Mouse (Mus musculus) mature B cell (primary cell): ENCODE results near the gene Galnt3.

Experiments
- in situ Hi-C: fragments of 300-500 bp; cut with MboI; formaldehyde crosslinking; loops from 2 replicates; pipeline ENCODE4 v1.14.3; 2019

Galnt3 gene

DNA sequence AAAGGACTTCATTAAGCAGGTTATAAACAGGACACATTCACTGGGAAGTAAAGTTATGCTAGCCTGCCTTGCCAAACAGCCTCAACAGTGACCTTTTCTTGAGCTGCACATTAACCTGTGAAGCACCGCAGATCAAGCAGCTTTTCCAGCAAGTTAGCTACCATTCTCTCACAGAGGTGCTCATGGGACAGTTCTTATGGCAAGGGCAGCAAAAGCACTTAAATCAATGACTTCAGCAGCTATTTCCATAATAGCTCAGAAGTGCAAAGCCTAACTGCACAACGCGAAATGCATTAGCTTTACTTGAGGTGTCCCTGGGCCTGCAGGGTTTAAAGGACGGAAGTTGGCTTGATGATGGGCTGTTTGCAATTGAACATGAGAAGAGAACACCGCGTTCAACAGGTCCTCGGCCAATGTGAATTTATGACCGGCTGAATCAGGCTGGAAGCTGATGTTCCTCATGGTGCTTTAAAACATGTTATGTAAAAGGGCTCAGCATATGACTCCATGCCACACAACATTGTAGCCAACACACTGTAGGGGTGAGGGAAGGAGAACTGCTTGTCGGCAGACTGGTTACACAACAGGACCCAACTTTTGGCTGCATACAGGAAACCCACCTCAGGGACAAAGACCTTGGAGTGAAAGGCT lies 16.8 kb downstream of the Galnt3 start:
- in situ Hi-C loops: no loop called here

DNA sequence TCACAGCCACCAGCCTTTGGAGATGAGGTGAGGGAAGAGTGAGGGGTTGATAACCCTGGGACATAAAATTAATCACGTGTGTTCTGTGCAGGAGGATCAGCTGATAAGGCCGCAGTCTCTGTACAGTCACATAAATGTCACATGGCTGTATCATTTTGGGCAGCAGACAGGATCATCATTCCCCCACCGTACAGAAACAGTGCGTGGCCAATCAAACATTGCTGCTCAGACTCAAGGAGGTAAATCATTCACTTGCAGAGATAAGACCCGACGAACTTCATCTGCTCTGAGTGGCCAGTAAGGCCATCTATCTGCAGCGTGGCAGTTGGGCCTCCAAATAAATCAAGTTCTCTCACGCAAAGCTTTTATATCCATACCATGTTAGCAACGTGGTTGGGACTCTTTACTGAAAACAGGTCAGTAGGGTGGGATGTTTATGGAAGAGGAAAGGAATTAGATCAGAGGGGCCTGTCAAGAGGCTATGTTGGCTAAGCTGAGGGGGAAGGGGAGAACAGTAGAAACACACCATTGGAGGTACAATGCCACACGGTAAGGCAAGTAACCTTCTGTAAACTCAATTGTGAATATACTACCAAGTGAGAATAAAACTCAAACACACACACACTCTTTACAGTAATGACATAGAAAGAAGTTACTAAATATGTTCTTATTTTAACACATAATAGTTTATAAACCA lies 20.9 kb downstream of the Galnt3 start:
- in situ Hi-C loops: no loop called here

DNA sequence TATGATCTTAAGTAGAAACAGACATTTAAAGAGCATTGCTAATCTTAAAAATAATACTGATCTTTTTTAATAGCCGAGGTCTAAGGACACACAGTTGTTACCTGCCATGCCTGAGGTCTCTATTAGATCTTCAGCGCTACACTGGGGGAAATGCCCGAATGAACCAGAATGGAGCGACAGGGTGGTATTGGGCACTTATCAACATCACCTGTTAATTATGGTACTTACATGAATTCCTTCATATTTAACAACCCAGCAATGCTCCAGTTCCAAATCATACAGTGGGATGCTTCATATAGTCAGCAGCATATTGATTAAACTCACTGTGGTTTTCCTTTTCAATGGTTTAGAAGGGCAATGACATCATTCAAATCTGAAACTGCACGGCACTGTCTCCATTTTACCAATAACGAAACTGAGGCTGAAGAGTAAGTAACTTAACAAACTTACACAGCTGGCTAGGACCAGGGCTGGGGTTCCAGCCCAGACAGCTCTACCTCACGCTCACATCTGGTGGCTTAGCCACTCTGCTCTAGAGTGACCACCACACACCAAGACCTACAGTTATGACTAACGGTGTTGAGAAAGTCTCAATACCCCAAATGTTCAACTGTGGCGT lies 23.0 kb downstream of the Galnt3 start:
- in situ Hi-C loops: no loop called here

DNA sequence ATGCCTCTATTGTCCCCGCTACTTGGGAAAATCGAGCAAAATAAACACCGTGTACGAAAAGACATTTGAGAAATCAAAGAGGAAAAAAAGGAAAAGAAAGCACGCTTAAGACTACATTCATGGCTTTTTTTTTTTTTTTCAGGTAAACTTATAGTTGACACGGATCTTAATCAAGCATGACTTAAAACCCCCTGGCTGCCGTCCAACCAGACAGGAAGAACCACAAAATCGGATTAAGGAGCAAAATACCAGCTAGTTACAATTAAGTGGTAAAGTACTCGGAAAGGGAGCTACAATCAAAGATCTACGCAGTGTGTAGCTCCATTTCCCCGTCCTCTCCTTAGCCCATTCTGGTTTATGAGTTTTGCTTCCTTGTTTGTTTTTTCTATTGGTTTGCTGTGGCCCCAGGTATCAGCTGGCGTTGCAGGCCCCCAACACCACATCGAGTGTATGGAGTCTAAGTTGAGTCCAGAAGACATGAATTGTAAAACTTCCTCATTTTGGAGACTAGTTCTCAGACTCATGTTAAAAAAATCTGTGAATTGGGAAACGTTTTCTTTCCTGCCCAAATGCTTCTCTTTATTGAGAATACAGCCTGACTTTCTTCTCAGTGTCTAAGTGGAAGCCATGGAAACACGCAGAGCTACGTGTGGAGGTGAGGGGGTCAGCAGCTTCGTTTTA lies 24.0 kb downstream of the Galnt3 start:
- in situ Hi-C loops: no loop called here

DNA sequence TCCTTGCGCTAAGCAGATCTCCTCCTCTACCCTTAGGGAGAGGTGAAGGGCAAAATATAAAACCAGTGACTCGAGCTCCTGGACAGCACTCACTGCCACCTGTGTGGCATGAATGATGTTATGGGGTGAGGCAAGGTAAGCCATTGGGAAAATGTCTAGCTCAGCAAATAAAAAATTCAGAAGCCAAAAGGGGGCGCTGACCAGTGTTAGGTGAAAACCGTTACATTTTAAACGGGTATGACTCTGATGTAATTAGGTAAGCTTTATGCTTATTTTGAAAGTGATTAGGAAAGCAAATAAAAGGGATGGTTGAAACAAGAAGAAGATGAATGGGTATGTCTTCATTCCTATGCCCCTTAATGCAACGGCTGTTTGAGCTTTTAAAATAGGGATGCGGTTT lies 24.6 kb downstream of the Galnt3 start:
- in situ Hi-C loops: no loop called here

DNA sequence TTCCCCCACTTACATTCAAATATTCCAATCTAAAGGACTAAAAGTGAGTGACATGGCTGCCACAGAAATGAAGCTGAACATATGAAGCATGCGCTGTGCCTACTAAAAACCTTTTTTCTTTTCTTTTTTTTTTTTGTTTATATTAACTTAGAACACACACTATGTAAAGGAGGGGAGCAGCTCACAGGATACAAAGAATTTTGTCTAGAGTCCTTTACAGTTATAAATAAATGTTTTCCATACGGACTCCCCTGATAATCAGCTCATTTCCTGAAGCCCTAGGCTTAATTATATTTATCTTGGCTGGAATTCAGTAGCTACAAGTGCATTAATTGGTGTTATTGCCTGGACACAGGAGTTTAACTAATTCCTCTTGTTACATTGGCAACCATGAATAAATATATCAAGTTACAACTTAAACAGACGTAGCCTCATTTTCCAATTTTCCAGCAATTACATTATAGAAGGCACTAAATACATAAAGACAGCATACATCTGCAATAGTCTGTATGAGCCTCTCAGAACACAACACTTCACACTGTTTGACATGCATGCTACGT lies 30.1 kb downstream of the Galnt3 start:
- in situ Hi-C loops: no loop called here

DNA sequence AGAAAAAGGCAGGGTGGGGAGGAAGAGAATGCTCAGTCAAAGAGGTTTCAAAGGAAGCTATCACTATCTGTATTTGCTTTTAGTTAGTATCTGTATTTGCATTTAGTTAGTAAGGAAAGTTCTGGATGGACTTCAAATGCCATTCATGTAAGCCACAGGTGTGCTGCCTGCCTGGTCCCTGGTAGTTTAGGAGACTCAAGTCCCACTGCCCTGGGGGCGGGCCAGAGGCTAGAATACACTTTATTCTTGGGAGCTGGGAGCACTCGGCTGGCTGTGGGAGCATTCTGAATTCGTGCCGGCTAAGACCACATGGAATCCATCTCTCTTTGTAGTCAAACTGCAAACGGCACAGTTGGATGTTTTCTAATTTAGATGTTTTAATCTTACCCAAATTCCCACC lies 33.5 kb downstream of the Galnt3 start:
- in situ Hi-C loops: no loop called here

DNA sequence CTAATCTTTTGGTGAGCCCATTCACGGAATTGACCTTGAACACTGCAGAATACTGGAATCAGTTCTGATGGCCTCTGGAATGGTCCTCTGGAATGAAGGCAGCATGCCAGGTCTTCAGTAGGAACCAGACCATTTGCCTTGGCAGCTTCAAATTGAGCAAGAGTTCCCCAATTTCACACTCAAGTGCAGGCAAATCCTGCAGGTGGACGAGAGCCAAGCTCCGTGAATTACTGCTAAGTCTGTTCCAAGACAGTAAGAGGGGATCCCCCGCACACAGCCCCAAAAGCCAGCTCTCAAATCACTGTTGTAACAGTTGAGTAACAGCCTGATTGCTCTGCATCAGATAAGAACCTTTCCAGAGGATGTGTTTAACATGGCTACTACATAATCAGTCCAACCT lies 42.9 kb downstream of the Galnt3 start:
- in situ Hi-C loops: no loop called here

DNA sequence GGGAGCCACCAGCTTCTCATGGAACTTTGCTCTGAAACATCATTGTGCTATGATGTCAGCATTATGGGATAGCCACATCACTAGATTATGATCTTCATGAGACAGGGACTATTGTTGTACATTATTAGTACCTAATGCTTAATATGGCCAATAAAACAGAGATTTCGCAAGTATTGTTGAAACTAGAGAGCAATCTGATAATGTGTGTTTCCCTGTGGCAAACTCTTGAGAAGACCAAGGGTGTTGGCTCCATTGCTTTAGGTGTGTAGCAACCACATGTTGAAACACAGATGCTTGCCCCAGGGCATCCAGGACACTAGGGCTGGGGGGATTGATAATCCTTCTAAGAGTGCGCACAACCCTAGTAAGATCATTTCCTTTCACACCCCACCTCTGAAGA lies 44.1 kb downstream of the Galnt3 start:
- in situ Hi-C loops: no loop called here

DNA sequence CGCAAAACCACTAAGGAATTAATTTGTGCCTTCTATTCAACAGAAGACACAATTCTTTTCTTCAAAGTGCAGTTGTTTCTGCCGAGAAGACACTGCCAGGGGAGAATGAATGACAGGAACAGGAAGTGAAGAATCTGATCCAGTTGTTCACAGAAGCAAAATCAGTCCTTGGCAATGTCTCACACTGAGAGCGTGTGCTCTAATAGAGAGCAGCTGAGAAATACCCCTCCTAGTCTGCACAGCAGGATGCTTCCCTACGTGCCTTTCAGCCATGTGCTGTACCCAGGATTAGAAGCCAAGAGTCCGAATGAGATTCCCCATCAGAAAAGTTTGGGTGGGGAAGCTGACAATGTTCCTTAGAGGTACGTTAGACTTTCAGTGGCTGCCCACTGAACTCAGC lies 55.3 kb downstream of the Galnt3 start:
- in situ Hi-C loops: no loop called here

DNA sequence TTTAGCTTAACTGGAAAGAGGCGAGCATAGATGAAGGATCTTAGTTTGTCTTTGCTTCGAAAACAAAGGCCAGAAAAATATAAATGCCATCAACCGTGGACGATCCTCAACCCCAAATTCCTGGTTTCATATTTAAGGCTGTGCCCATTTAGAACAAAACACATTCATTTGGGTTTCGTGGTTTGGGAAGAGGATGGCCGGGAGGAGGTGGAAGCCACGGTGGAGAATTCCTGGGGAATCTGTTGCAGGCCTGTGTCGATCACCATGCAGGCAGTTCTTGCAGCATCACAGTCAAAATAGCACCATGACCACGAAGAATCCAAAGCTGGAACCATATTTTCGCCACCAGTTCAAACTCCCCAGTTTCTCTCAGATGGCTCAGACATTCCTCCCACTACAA lies 61.5 kb downstream of the Galnt3 start:
- in situ Hi-C loops: no loop called here

DNA sequence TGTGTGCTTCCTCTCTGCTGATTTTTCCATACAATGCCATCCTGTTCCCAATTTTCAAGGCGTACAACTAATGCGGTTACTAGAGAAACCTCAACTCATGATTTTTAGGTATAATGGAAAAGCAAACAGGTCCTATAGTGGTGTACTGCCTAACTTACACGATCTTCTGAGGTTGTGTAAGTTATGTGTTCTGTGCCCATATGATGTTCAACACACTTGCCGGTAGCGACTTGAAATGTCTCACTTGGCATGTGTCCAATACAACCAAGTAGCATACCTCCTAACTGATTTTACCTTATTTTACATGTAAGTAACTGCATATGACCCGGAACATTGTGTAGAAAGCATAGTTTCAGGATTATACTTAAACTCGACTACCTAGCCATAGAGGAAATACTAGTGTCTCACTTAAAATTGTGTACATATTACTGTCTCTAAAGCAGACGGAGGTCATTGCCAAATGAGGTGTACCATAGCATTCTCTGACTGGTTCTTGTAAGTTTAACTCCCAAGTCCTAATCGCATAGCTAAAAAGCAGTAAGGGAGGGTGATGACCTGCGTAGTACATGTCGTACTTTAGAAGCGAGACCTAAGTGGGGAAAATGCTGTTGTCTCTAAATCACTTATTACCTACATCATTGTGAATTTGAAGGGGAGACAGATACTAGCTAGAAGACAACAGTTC lies 80.2 kb downstream of the Galnt3 start:
- in situ Hi-C loops: no loop called here

DNA sequence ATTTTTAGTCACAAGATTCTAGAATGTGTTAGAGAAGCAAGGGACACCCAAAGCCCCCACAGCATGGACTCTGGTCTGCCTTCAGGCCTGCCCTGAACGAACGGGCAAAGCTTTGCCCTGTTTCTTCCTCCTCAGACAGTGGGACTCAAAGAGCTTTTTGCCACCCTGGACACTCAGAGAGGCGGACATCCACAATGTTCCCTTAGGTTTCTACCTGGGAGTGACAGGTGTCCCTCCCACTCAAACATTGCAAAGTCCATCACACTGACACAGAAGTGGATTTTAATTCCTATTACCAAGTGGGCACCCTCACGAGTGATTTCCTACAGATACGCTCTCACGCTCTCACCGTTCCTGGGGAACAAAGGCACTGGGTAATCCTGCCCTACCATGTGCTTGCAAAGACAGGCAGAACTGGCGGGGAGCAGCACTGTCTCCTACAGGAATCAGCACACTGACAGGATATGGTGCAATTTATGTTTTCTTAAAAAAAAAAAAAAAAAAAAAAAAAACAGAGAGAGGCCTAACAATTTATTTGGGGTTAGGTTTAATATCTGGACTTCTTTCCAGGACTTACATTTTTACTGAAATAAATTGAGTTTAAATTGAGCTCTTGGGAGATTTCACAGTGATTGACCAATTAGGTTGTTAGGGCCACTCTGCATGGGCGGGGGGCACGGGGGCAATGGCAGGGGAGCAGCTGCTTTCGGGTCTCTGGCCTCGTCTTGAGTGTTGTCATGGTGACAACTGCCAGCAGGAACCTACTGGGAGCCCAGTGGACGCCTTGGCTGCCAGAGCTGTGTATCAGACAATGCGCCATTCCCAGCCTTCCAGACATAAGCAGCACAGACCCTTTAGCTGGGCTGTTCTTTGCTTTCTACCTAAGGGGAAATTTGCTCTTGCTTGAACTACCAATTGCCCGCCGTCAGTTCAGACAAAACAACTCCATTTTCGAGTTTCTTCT lies 81.1 kb downstream of the Galnt3 start:
- in situ Hi-C loops: no loop called here

DNA sequence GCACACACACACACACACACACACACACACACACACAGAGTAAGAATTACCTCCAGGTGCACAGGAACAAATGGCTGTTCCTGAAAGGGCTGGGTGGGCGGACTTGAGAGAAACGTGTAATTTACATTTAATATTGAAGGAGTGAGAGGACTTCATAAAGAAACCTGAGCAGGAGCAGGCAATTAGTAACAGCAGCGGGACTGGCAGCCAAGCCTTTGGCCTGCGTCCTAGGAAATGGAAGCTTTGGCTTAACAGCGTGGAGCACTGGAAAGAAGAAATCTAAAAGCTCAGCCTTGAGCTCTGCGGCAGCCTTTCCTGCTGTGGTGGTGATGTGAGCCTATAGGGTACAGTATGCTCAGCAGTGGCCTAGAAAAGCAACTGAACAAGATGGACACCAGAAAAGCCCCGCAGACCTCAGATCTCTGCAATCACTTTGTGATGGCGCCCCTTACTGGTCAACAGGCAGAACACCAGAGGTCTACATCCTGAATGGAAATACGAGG lies 82.8 kb downstream of the Galnt3 start:
- in situ Hi-C loops: no loop called here

DNA sequence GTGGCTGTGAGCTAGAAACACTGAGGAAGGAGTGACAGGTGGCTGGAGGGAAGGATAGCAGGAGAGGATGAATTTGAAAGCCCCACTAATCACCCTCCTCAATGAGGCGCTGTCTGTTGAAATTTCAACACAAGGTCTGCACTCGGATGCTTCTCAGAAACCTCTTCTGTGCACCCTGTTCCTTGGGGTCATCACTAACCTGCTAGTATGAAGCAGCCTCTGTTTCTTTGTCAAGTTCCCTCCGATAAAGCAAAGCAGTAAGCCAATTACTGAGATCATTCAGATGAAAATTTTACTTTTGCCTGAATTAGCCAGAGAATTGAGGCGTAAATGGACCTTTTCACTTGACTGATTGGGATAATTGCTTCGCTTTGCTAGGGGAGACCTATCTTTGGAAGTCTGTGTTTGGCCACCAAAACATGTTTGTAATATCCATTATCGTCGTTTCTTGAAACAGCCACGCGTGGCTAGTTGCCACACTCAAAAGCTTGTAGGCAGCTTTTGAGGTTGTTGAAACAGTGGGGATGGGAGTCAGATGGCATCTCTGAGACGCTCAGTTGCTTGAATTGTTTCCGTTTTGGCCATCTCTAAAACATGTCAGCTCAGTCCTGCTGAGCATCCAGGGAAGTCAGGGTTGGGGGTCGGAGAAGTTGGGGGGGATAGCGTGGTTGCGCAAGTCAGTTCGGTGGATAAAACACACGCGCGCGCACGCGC lies 83.4 kb downstream of the Galnt3 start:
- in situ Hi-C loops: no loop called here

DNA sequence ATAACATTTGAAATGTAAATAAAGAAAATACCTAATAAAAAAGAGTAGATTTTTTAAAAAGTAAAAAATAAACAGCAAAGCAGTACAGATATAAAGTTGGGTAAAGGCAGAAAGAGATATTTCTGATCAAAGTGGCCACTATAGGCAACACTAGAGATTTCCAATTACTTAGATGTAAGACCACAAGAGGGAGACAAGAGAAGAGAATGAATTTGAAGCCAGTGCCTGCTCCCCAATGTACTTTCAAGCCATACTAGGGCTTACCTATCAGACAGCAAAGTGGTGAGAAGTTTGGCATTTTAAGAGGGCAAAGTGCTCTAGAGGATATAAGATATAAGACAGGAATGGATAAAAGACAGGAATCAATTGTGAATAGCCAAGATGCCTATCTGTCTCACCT lies 84.2 kb downstream of the Galnt3 start:
- in situ Hi-C loops: no loop called here

DNA sequence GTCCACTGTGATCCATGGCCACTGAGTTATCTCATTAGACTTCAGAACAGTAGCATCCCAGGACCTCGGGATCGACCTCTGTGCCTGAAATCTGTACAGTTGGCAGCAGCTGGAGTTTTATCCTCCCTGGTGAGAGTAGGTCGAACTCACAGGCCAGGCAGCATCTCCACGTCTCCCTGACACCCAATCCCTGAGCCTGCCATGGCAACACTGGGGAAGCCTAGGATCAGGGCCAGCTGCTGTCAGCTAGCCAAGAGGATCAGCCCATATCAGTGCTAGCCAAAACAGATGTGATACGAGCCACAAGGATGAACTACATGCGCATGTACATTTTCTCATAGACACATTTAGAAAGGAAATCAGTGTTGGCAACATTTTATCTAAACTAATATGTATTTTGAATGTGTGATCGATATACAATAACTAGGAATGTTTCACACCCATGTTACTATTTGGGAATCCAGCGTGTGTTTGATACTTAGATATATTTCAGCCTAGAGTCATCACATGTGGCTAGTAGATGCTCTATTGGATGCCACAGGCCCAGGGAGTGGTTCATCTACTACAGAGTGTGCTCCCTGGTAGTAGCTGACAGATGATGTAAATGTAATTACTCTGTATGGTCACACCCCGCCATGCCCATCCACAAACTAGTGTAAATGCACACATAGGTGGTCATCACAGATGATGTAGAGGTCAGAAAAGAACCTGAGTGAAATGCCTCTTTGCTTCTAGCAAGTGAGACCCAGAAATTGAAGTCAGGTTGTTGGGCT lies 89.7 kb downstream of the Galnt3 start:
- in situ Hi-C loops: no loop called here
